Mouse (Mus musculus): ENCODE results near the gene Morn1. TPM values are rescaled to one million over a fixed set of nuclear protein-coding genes. Genes with fewer than 3 reads are reported as not detected.

The Morn1 gene
- 10 to 100 TPM; 13.5 to 14.1 TPM for total RNA-seq (2021)
- long read RNA-seq, experiment 1, partial matches to known transcripts = 1 of 7 reads
- long read RNA-seq, experiment 1, other reads (novel, unspliced or antisense) = 5 of 7 reads
- long read RNA-seq, experiment 2, partial matches to known transcripts = 3 of 10 reads
- long read RNA-seq, experiment 2, other reads (novel, unspliced or antisense) = 6 of 10 reads

- DNase-seq (ENCODE audit: low spot score in 2 of 2) = peak; percentile 100
Observed at GRCm38 (mm10) chr4:155086108-155087024, at the start of gene Morn1, which contains the start of gene Rer1. TSS of gene Morn1 (plus strand) at chr4:155086577. TSS of gene Rer1 (minus strand) at chr4:155086382.

- DNase-seq (ENCODE audit: low spot score in 2 of 2) = no peak
Observed at GRCm38 (mm10) chr4:155040197-155040596, 46.2 kb upstream of the Morn1 start.

GRCm38 (mm10) chr4:155040696-155041095, 45.7 kb upstream of the Morn1 start:
- no peak for DNase-seq (ENCODE audit: low spot score in 2 of 2)

- no peak for DNase-seq (ENCODE audit: low spot score in 2 of 2)
Observed at GRCm38 (mm10) chr4:155042606-155043288, 43.6 kb upstream of the Morn1 start.

- DNase-seq (ENCODE audit: low spot score in 2 of 2) = no peak
Observed at GRCm38 (mm10) chr4:155043289-155043625, 43.1 kb upstream of the Morn1 start.

- no peak for DNase-seq (ENCODE audit: low spot score in 2 of 2)
Observed at GRCm38 (mm10) chr4:155046636-155047035, 39.7 kb upstream of the Morn1 start.

GRCm38 (mm10) chr4:155050116-155050515, 36.3 kb upstream of the Morn1 start:
- no peak for DNase-seq (ENCODE audit: low spot score in 2 of 2)

GRCm38 (mm10) chr4:155056724-155057123, 29.7 kb upstream of the Morn1 start, which contains the start of gene Plch2:
TSS of gene Plch2 (minus strand) at chr4:155056784.
- DNase-seq (ENCODE audit: low spot score in 2 of 2) = no peak

GRCm38 (mm10) chr4:155058325-155058724, 28.1 kb upstream of the Morn1 start:
- no peak for DNase-seq (ENCODE audit: low spot score in 2 of 2)

GRCm38 (mm10) chr4:155063895-155064294, 22.5 kb upstream of the Morn1 start:
- no peak for DNase-seq (ENCODE audit: low spot score in 2 of 2)

- DNase-seq (ENCODE audit: low spot score in 2 of 2) = no peak
Observed at GRCm38 (mm10) chr4:155064474-155064873, 21.9 kb upstream of the Morn1 start.

GRCm38 (mm10) chr4:155065970-155066833, 20.2 kb upstream of the Morn1 start:
- DNase-seq (ENCODE audit: low spot score in 2 of 2) = peak; percentile 91 to 95

GRCm38 (mm10) chr4:155066834-155067522, 19.4 kb upstream of the Morn1 start, which contains the start of gene Pex10:
TSS of gene Pex10 (plus strand) at chr4:155067016.
- peak; percentile 92 to 97 for DNase-seq (ENCODE audit: low spot score in 2 of 2)

GRCm38 (mm10) chr4:155068357-155068972, 17.9 kb upstream of the Morn1 start:
- DNase-seq (ENCODE audit: low spot score in 2 of 2) = no peak

GRCm38 (mm10) chr4:155069191-155069590, 17.2 kb upstream of the Morn1 start:
- DNase-seq (ENCODE audit: low spot score in 2 of 2) = no peak

- DNase-seq (ENCODE audit: low spot score in 2 of 2) = no peak
Observed at GRCm38 (mm10) chr4:155070199-155070598, 16.2 kb upstream of the Morn1 start.

- DNase-seq (ENCODE audit: low spot score in 2 of 2) = no peak
Observed at GRCm38 (mm10) chr4:155070921-155071320, 15.5 kb upstream of the Morn1 start.

- no peak for DNase-seq (ENCODE audit: low spot score in 2 of 2)
Observed at GRCm38 (mm10) chr4:155074418-155074817, 12.0 kb upstream of the Morn1 start.

GRCm38 (mm10) chr4:155075137-155075536, 11.2 kb upstream of the Morn1 start:
- no peak for DNase-seq (ENCODE audit: low spot score in 2 of 2)

GRCm38 (mm10) chr4:155075813-155076212, 10.6 kb upstream of the Morn1 start:
- no peak for DNase-seq (ENCODE audit: low spot score in 2 of 2)

Data from layer of hippocampus, postnatal 14 days (tissue).